Mouse (Mus musculus) CD4-positive, CD25-positive, alpha-beta regulatory T cell, adult 4 months (primary cell): ENCODE measurements around the gene Mgat4e. TPM values are rescaled to one million over a fixed set of nuclear protein-coding genes. Genes with fewer than 3 reads are reported as not detected.
"Not testable (repeated sequence)": the region's sequence is repeated elsewhere in the genome, so short reads cannot be mapped to it uniquely, and the experiment has no call there.

Experiments used
- ATAC-seq: one replicate; pipeline ENCODE4 v1.8.0; 2017
- polyA plus RNA-seq, 2 experiments: library from polyadenylated mRNA; unstranded; fragments of 100-300 nt; shearing (Covaris generic); gene quantifications; one replicate each; pipeline ENCODE4 v1.2.1; 2017

Mgat4e gene
- polyA plus RNA-seq, 2 experiments from 2014 or later = not detected

DNA sequence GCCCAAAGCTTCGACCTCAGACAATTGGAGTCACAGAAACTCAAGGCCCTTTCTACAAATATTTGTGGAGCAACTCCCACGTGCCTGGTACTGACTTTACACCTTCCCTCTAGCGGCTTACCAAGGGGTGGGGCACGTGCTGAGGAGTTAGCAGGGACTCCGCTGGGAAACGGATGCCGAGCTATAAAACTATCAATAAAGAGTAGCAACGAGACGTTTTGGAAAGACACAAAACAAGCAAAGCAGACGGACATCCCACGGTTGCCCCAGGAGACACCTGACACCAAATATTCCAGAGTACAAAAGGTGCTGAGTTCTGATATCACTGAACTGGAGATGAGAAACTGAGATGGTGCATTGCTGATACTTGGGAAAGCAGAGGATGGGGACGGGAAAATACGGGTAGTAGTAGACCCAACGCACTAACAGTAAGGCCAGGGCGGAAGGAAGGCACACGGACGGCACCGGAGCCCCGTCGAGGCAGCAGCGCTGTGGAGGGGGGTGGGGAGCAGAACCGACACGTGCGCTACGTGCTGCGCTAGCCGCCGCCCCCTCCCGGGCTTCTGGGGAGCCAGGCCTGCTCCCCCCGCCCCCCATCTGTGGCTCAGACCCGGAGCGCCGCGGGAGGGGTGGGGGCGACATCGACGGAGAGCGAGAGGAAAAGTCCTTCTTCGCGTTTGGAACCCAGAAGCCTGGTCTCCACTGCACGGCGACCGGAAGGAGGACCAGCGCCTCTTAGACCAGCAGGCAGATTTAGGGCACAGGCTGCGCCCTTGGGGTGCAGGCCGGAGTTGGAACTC is 6.6 kb upstream of the Mgat4e start:
- peak; percentile 18 for ATAC-seq

DNA sequence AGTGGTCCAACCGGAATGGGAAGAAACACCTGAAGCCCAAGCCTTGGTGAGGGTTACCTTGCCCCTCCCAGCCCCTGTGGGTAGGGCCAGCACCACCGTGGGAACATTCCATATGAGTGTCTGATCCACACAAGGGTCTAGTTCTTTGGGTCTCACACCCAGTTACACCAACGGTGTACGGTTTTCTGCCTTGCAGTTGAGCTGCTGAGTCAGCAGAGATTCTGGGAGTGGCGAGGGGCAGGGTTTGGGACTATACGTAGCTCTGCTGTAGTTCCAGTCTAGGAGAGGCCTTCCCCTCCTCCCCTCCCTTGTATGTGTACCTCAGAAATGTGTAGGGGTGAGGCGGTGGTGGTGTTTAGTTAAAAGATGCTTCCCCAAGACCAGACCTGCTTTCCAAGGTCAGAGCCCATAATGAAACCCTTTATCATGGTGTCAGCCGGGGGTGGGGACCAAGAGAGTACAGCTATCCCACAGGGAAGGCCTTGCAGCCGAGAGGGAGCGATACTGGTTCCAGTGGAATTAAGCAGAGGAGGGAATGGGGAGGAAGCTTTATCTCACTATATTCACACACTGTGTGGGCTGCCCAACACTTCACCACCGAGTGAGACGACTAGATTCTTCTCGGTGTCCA is 5.9 kb upstream of the Mgat4e start:
- no peak for ATAC-seq

DNA sequence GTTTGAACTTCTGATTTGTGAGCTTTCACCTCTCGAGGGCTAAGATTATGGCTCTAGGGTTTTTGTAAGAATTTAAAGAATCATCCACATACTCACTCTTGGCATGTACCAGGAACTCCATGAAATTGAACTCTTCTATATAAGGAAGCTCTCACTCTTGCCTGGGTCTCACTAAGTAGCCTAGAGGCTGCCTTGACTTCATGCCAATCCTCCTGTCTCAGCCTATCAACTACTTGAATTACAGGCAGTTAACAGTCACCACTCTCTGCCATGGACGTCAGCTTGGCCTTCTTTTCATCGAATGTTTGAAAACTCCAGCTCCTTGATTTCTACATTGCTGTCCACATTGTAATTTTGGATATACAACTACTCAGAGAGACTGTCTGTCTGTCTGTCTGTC is 2.9 kb upstream of the Mgat4e start:
- ATAC-seq = no peak

DNA sequence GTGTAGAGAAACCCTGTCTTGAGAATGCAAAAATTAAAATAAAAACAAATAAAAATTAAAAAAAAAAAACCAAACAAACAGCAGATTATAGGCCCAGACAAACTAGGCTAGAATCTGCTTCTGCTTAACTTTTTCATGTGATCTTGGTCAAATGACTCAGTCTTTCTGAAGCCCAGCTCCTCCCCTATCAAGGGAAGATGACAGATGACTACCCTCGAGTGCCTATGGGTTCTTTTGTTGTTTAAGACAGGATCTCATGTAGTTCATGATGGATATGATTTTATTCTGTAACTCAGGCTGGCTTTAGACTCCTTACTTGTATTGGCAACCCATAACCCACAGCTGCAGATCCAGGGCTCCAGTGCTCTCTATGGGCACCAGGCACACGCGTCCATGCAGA is 2.4 kb upstream of the Mgat4e start:
- ATAC-seq = no peak

DNA sequence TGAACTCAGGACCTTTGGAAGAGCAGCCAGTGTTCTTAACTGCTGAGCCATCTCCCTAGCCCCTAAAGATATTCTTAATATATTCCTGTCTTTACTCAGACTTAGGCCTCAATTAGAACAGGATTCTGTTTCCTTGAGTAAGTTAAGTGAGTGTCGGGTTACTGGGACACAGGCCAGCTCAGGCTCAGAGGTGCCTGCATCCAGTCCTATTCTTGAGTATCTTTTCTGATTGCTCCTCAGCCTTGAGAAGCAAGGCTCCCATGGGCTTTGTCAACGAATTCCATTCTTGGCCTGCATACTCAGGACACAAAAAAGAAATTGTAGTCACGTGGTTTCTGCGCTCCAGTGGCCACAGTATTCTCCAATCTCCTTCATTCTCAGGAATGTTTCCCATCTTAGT is 1.3 kb downstream of the Mgat4e start:
- ATAC-seq = no peak

DNA sequence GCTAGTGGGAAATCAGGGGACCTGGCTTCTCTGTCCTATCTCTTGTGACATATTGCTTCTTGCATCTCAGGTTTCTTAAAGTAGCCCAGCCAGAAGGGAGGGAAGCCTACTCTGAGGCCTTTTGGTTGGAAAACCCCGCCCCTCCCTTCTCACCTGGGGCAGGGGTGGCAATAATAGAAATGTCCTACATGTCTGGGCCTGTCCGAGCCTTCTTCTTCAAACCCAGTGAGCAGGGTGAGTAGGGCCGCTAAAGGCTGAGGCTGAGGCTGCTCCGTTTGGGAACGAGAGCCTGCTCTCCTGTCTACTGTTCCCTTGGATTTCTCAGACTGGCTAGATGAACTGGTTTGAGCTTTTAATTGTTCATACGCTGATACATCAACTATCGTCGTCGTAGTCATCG is 8.9 kb downstream of the Mgat4e start:
- ATAC-seq = no peak

DNA sequence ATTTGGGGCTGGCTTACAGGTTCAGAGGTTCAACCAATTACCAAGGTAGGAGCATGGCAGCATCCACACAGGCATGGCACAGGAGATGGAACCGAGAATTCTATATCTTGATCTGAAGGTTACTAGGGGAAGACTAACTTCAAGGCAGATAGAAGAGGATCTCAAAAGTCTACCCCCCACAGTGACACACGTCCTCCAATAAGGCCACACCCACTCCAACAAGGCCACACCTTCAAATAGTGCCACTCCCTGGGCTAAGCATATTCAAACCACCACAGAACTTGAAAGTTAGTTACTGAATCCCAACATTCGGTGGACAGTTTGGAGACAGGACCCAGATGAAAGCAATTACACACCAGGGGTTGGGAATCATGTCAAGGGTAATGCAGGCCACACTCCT is 14.0 kb downstream of the Mgat4e start:
- ATAC-seq = no peak

DNA sequence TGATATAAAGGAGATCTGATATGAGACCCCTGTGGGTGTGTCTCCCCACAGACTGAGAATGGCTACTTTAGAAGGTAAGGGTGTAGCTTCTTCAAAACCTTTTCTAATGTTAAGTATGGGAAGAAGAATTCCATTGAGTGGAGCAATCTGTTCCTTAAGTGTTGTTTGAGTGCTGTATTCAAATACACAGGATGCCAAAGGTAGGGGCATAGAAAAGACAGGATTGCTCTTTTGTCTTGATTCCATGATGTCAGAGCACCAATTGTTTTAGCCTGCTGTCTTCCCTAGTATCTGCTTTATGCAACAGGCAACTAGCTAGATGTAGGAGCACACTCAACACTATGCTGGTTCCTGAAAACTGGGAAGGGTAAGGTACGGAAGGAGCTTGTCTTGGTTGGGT is 14.4 kb downstream of the Mgat4e start:
- no peak for ATAC-seq

DNA sequence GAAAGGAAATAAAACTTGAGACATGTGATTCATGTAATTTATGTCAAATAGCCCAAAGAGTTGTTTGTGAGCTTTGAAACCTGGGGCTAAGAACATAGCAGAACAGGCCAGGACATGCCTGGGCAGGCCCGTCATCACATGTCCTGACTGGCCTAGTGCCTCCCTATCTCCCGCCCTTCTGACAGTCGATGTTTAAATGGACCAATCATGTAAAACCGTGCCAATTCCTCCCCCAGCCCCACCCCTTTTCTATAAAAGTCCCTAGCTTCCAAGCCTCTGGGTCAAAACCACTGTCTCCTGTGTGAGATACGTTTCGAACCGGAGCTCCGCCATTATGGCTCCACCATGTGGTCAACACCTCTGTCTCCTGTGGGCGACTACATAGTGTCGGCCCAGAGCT is 15.8 kb downstream of the Mgat4e start:
- ATAC-seq = not testable (repeated sequence)

DNA sequence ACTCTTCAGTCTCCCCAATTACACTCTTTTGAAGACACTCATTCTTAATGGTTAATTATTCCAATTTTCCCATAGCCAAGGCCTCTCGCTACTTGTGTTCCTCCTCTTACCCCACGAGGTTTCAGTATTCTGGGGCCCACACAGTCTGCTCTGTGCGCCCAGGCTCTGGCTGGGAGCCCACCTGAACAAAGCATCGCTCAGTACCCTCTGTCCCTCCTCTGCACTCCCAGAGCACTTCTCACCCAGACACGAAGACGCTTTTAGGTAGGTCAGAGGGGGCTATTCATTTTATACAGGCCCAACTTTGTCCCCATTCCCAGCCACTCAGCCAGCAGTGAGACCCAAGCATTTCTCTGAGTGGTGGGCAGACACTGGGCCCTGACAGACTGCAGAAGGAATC is 18.9 kb downstream of the Mgat4e start:
- ATAC-seq = no peak

DNA sequence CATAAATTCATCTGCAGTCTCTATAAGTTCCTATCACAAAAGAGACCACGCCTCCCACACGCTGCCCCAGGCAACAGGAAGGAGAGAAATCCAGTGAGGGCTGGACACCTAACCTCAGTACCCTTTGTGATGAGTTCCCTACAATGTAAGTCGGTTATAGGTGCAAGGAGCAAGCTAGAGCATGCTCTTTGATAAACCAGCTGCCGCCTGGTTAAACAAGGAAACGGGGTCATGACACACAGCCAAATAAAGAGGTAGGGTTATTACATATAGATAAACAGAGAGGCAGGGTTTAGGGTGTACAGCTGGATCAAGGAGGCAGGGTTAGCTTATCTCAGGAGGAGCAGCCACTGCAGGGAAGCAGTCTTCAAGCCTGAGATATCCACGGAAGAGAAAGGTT is 22.7 kb downstream of the Mgat4e start:
- ATAC-seq = no peak

DNA sequence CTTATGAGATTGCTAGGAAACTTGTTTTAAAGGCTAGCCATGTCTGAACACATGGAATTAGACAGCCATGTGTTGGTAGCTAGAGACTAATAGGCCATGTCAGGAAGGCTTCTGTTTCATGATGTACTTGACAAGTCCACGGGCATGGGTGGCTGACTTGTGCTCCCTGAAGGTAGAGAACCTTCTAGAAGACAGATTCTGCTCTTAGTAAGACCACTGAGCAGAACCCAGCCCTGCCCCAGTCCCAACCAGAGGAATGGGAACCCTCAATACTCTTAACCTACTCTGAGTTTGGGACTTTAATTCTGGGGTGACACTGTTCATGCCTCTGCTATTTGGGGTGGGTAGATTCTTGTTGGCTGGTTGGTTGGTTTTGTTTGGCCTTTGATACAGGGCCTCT is 24.5 kb downstream of the Mgat4e start:
- ATAC-seq = no peak

DNA sequence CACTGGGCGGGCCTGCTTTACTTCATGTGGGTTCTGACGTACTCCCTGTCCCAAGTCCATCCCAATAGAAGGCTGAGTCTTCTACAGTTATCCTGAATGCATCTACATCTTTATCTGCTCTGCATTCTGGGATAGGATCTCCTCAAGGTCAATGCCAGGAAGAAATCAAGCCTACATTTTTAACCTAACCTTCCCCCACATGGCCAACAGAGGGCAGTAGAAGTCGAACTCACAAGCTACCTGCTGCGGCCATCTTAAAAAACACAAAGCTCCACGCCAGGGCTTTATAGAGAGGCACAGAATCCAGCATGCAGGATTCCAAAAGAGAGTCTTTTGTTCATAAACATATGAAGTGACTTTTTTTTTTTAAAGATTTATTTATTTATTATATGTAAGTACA is 25.1 kb downstream of the Mgat4e start:
- peak; percentile 71 for ATAC-seq

DNA sequence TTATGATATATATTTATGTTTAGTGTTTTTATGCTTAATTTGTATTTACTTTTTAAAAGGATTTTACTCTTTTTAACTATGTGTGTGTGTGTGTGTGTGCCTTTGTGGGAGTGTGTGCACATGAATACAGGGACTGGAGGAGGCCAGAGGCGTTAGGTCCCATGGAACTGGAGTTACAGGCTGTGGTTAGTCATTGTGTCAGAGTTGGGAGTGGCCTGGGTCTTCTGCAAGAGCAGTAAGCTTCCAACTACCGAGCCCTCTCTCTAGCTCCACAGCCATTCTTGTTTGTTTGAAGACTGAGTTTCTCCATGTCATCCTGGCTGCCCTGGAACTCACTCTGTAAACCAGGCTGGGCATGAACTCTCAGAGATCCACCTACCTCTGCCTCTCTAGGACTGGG is 27.2 kb downstream of the Mgat4e start:
- ATAC-seq = no peak

DNA sequence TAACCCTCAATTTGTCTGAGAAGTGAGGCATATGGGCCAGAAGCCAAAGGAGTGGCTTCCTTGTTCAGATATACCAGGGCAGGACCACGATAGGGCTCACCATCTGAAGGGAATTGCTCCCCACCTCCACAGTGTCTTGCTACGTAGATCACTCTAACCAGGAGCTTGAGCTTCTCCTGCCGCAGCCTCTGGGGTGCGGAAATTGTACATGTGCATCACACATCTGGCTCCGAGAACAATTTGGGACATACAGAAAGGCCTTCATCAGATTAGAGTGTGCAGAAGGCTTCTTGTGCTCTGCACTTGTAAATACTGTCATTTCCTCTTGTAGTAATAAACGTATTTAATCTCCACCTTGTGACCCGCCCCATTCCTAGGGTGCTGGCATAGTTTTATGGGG is 28.3 kb downstream of the Mgat4e start:
- ATAC-seq = no peak

DNA sequence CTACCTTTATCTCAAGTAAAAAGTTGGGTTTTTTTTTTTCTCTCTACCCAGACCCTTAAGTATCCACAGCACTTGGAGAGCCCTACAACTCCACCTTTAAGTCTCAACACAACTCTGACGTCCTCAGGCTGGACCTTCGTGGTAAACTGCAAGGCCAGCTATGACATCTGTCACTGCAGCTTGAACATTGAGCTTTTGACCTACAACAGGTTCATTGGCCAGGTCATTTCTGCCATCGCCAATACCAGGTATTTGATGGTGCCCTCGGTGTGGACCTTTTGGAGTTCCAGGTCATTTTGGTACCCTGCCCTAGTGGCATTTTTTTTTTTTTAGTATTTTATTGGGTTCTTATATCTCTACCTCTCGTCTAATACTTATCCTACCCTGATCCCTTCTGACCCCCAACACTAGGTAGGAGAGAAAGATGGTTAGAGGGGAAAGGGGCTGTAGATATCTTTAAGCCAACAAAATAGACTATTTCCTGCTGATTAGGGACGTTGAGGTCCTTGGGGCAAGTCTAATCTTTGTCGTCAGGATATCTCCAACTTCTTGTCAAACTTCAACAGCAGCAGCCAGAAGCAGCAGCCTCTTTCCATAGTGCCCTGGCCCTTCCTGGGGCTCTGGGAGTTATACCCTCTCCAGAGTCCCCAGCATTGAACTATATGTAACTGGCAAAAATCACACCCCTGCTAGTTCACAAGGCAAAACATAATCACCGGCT is 29.3 kb downstream of the Mgat4e start:
- no peak for ATAC-seq

DNA sequence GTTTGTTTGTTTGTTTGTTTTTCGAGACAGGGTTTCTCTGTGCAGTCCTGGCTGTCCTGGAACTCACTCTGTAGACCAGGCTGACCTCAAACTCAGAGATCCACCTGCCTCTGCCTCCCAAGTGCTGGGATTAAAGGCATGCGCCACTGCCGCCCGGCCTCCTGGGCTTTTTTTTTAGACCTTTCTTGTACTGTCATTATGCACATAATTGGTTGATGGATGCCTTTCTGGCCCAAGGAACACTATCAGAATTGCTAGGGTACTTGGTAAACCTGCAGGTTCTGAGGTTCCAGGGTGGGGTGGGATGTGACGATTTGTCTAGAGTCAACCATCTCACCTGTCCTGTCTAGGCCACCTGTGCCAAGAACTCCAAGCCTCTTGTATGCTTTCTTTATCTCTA is 30.3 kb downstream of the Mgat4e start:
- not testable (repeated sequence) for ATAC-seq

DNA sequence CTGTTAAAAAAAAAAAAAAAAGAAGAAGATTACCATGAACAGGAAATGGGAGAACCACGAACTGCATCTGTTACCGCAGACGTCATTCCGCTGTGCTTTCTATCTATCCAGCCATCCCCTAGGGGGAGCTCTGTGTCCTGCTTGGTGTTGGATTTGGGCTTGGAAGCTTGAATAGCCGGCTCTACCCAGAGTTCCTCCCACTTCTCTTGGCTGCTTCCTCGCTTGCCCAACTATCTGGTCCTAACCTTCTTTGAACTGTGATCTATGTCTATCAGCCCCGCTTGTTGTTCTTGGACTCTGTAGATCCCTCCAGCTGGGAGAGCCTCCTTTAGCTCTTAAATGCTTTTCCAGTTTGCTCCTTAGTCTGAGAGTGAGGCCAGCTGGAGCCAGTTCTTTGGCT is 30.8 kb downstream of the Mgat4e start:
- ATAC-seq = peak; percentile 91

DNA sequence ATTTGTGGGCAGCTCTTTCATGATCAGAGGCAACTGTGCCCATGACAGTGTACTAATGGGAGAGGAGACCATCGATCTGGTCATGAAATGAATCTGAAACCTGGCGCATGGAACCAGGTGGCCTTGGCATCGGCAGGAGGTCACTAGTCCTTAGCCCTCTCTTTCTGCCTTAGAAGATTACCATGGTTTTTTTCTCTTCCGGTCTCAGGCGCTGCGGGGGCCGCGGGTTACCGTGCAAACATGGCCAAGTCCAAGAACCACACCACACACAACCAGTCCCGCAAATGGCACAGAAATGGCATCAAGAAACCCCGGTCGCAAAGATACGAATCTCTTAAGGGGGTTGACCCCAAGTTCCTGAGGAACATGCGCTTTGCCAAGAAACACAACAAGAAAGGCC is 31.6 kb downstream of the Mgat4e start:
- ATAC-seq = not testable (repeated sequence)

DNA sequence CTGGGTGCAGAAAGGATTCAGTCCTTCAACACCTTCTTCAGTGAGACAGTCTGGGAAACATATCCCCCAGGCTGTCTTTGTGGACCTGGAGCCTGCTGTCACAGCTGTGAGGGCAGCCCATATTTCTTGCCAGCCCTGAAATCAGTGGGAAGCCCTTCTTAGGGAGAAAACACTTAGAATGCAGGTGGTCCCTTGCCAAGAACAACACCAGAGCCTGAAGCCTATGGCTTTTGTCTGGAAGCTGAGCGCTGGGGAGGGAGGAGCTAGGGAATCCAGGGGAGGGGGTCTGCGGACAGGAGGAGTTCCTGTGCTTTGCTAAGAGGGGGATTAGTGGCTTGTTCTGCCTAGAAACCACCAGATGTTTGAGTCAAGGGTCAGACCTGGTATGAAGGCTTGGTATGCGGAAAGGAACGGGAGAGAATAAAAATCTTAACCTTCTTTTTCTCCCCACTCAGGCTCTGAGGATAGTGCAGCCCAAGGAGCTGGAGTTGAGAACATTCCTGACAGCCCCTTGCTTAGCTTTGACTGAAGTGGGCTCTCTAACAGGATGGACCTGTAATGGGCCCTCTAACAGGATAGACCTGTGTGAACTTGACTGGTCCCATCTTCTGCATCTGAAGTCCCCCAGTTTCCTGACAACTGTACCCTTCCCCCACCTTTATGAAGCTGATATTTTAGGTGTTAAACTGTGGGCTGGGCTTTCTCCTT is 32.8 kb downstream of the Mgat4e start:
- ATAC-seq = no peak

DNA sequence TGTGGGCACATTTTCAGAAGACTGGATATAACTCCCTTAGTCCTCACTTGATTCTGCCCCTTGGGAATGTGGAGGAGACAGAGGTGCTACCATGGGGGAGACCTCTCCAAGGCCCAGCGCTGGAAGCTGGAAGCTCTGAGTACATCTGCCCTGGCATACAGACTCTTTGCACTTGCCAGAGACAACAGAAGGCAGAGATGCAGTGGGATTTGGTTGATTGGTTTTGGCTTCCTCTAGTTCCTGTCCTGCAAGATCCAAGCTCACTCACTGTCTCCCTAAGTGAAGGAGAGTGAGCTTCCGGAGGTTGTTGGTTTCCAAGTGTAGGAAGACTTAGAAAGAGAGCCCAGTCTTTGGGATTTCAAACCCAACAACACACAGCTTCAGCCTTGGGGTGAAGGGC is 33.6 kb downstream of the Mgat4e start:
- no peak for ATAC-seq

DNA sequence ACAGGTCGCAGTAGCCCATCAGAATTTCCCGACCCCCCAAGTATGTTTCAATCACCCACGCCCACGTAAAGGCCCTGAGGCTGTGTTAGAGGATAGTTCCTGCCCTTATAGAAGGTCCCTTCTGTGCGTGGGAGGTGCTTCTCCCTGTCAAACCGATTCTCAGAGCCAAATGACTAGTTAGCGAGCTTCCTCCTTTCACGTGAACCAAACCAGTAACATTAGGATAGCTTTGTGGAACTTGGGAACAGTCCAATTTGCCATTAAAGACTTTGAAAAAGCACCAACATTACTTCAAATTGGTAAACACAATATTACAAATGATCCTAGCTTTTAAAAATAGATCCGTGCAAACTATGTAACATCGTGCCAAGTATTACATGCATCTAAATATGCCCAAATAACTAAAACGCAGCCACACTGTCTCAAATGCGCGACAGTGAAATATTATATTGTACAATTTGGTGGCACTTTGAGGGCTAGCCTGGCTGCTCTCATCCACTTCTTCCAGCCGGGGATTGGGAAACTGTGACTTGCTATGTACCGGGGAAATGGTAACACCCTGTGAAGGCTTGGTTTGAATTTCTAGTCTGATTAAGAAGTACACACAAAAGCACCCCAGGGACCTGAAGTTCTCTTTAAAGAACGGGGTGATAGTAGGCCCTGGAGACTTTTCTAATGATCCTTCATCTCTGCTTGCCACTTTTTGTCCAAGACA is 35.4 kb downstream of the Mgat4e start:
- ATAC-seq = no peak
